Mouse (Mus musculus) intestine, embryonic 14.5 days (tissue): ENCODE results near the gene Spaca4. TPM values are rescaled to one million over a fixed set of nuclear protein-coding genes. Genes with fewer than 3 reads are reported as not detected.

Experiments
- ATAC-seq: fragments of 200-750 bp; cut with Nextera tagmentation; replicated peaks from 2 replicates; pipeline ENCODE4 v1.8.0; 2017; ENCODE audit warnings: low read depth, moderate number of reproducible peaks, moderate TSS enrichment, moderate library complexity; ENCODE audit not compliant: low FRiP score, low TSS enrichment
- DNase-seq: peaks from one replicate; pipeline ENCODE4 v3.0.0-alpha.2; 2018; ENCODE audit warnings: low spot score
- H3K27ac ChIP-seq: fragments of 300-500 bp; sonication (generic); 2 replicates; pipeline ENCODE4 v1.5.1; 2014; ENCODE audit warnings: low read depth, mild to moderate bottlenecking, control low read depth
- H3K27me3 ChIP-seq: fragments of 300-500 bp; sonication (generic); replicated peaks from 2 replicates; pipeline ENCODE4 v1.6.1; 2014; ENCODE audit warnings: low read length, control low read depth; ENCODE audit not compliant: control insufficient read depth, insufficient read depth
- H3K36me3 ChIP-seq: fragments of 300-500 bp; sonication (generic); 2 replicates; pipeline ENCODE4 v1.6.1; 2014; ENCODE audit warnings: low read length, control low read depth; ENCODE audit not compliant: control insufficient read depth, insufficient read depth
- H3K4me1 ChIP-seq: fragments of 300-500 bp; sonication (generic); replicated peaks from 2 replicates; pipeline ENCODE4 v1.6.1; 2014; ENCODE audit warnings: low read length, control low read depth, mixed read lengths; ENCODE audit not compliant: control insufficient read depth, insufficient read depth
- H3K4me2 ChIP-seq: fragments of 300-500 bp; sonication (generic); 2 replicates; pipeline ENCODE4 v1.6.1; 2014; ENCODE audit warnings: low read length
- H3K4me3 ChIP-seq: fragments of 300-500 bp; sonication (generic); 2 replicates; pipeline ENCODE4 v1.5.1; 2014; ENCODE audit warnings: low read depth, low read length, control low read depth, mixed read lengths
- H3K9ac ChIP-seq: fragments of 300-500 bp; sonication (generic); 2 replicates; pipeline ENCODE4 v1.6.1; 2014; ENCODE audit warnings: mild to moderate bottlenecking, low read length
- H3K9me3 ChIP-seq: fragments of 300-500 bp; sonication (generic); 2 replicates; pipeline ENCODE4 v1.6.1; 2016; ENCODE audit warnings: low read length, control low read depth; ENCODE audit not compliant: control insufficient read depth
- WGBS: fragments of 180-500 bp; shearing (Covaris S2); extraction: QIAGEN DNeasy Blood & Tissue Kit; methylation state at CpG from one replicate; pipeline ENCODE4 v1.1.7; 2014; 5-methylcytosine and 5-hydroxymethylcytosine counted together
- polyA plus RNA-seq: library from polyadenylated mRNA; unstranded; fragments of >200 nt; fragmentation: Nextera tagmentation; extraction: Ambion mirVana; gene quantifications from 2 replicates; pipeline ENCODE4 v1.2.1, GENCODE M21; 2014

The Spaca4 gene
- polyA plus RNA-seq, 1 experiment from 2014 or later, result 0.45 TPM

- Histone ChIP-seq H3K9ac (no peak overlapping the region), H3K4me3 (no peak overlapping the region), H3K4me2 (no peak overlapping the region), H3K27ac (no peak overlapping the region), H3K9me3 (no peaks in the 10 kb centered on the region), H3K4me1 (no peaks in the 10 kb centered on the region), H3K36me3 (no peaks in the 10 kb centered on the region), H3K27me3 (peaks cover 25% of the 10 kb centered on the region)
- WGBS, result 52% methylated on average over 6 of the region's 6 CpGs
- ATAC-seq (no peak), DNase-seq (no peak)
Observed at GRCm38 (mm10) chr7:45755703-45756102, 30.1 kb upstream of the Spaca4 start.

GRCm38 (mm10) chr7:45750162-45750561 is 24.5 kb upstream of the Spaca4 start:
- ATAC-seq (no peak), DNase-seq (no peak)
- 65% methylated on average over 9 of the region's 9 CpGs for WGBS
- Histone ChIP-seq H3K27ac (no peak overlapping the region), H3K36me3 (no peaks in the 10 kb centered on the region), H3K9me3 (no peaks in the 10 kb centered on the region), H3K4me2 (no peak overlapping the region), H3K9ac (no peak overlapping the region), H3K4me3 (no peak overlapping the region), H3K27me3 (no peaks in the 10 kb centered on the region), H3K4me1 (peaks cover 8% of the 10 kb centered on the region; the same call in 1 of the 2 replicates)

- DNase-seq (no peak), ATAC-seq (no peak)
- no peaks in the 10 kb centered on the region for H3K27me3 ChIP-seq
- H3K9me3 ChIP-seq, result no peaks in the 10 kb centered on the region
- no peak overlapping the region for H3K4me3 ChIP-seq
- no peak overlapping the region for H3K27ac ChIP-seq
- H3K4me2 ChIP-seq, result no peak overlapping the region
- peaks cover 8% of the 10 kb centered on the region; the same call in 1 of the 2 replicates for H3K4me1 ChIP-seq
- H3K36me3 ChIP-seq, result no peaks in the 10 kb centered on the region
- H3K9ac ChIP-seq, result no peak overlapping the region; the same call in 1 of the 2 replicates
- WGBS, result 35% methylated on average over 10 of the region's 10 CpGs
Observed at GRCm38 (mm10) chr7:45749401-45749800, 23.8 kb upstream of the Spaca4 start.

- no peak overlapping the region for H3K4me2 ChIP-seq
- 76% methylated on average over 7 of the region's 7 CpGs for WGBS
- H3K9me3 ChIP-seq, result no peaks in the 10 kb centered on the region
- no peak overlapping the region for H3K4me3 ChIP-seq
- no peak for ATAC-seq
- no peak overlapping the region for H3K9ac ChIP-seq
- H3K27ac ChIP-seq, result no peak overlapping the region
- H3K36me3 ChIP-seq, result no peaks in the 10 kb centered on the region
- peaks cover 8% of the 10 kb centered on the region; the same call in 1 of the 2 replicates for H3K4me1 ChIP-seq
- no peaks in the 10 kb centered on the region for H3K27me3 ChIP-seq
- no peak for DNase-seq
Observed at GRCm38 (mm10) chr7:45748110-45748509, 22.5 kb upstream of the Spaca4 start.

GRCm38 (mm10) chr7:45747450-45747849 is 21.8 kb upstream of the Spaca4 start:
- Histone ChIP-seq H3K4me3 (no peak overlapping the region), H3K27ac (no peak overlapping the region), H3K27me3 (no peaks in the 10 kb centered on the region), H3K4me2 (no peak overlapping the region), H3K9me3 (no peaks in the 10 kb centered on the region), H3K9ac (no peak overlapping the region), H3K36me3 (no peaks in the 10 kb centered on the region), H3K4me1 (peaks cover 8% of the 10 kb centered on the region; the same call in 1 of the 2 replicates)
- DNase-seq (no peak), ATAC-seq (no peak)
- WGBS, result 91% methylated on average over 5 of the region's 5 CpGs

- H3K27ac ChIP-seq, result no peak overlapping the region
- H3K27me3 ChIP-seq, result no peaks in the 10 kb centered on the region
- WGBS, result 66% methylated on average over 6 of the region's 6 CpGs
- H3K4me3 ChIP-seq, result no peak overlapping the region
- H3K4me2 ChIP-seq, result no peak overlapping the region
- H3K9ac ChIP-seq, result no peak overlapping the region
- ATAC-seq (no peak), DNase-seq (no peak)
- H3K9me3 ChIP-seq, result no peaks in the 10 kb centered on the region
- peaks cover 12% of the 10 kb centered on the region; the same call in 1 of the 2 replicates for H3K4me1 ChIP-seq
- no peaks in the 10 kb centered on the region for H3K36me3 ChIP-seq
Observed at GRCm38 (mm10) chr7:45746518-45746917, 20.9 kb upstream of the Spaca4 start.

GRCm38 (mm10) chr7:45744387-45744786 is 18.8 kb upstream of the Spaca4 start:
- H3K4me3 ChIP-seq, result no peak overlapping the region
- no peak overlapping the region for H3K4me2 ChIP-seq
- H3K9me3 ChIP-seq, result no peaks in the 10 kb centered on the region
- 44% methylated on average over 2 of the region's 2 CpGs for WGBS
- no peak overlapping the region for H3K27ac ChIP-seq
- ATAC-seq (peak; percentile 56), DNase-seq (peak; percentile 89)
- H3K27me3 ChIP-seq, result no peaks in the 10 kb centered on the region
- no peak overlapping the region for H3K9ac ChIP-seq
- peaks cover 7% of the 10 kb centered on the region; the same call in 1 of the 2 replicates for H3K4me1 ChIP-seq
- H3K36me3 ChIP-seq, result no peaks in the 10 kb centered on the region

- Histone ChIP-seq H3K4me2 (peak overlapping the region; percentile 43), H3K36me3 (no peaks in the 10 kb centered on the region), H3K4me3 (peak overlapping the region; percentile 20; the same call in 1 of the 2 replicates), H3K27me3 (no peaks in the 10 kb centered on the region), H3K9ac (no peak overlapping the region), H3K4me1 (0 out of 2 replicates have a peak, but pooled peaks cover 4% of the 10 kb centered on the region), H3K27ac (no peak overlapping the region), H3K9me3 (no peaks in the 10 kb centered on the region)
- WGBS, result 32% methylated on average over 19 of the region's 19 CpGs
- ATAC-seq (no peak; the same call in 1 of the 2 replicates), DNase-seq (no peak)
Observed at GRCm38 (mm10) chr7:45742338-45742737, 16.7 kb upstream of the Spaca4 start.

GRCm38 (mm10) chr7:45741777-45742176 is 16.2 kb upstream of the Spaca4 start:
- peak overlapping the region; percentile 43 for H3K4me2 ChIP-seq
- no peak overlapping the region for H3K9ac ChIP-seq
- no peak for DNase-seq
- H3K36me3 ChIP-seq, result no peaks in the 10 kb centered on the region
- H3K4me1 ChIP-seq, result 0 out of 2 replicates have a peak, but pooled peaks cover 4% of the 10 kb centered on the region
- WGBS, result 37% methylated on average over 11 of the region's 11 CpGs
- no peak; the same call in 1 of the 2 replicates for ATAC-seq
- no peaks in the 10 kb centered on the region for H3K27me3 ChIP-seq
- H3K4me3 ChIP-seq, result peak overlapping the region; percentile 20; the same call in 1 of the 2 replicates
- no peak overlapping the region for H3K27ac ChIP-seq
- no peaks in the 10 kb centered on the region for H3K9me3 ChIP-seq
